Mouse (Mus musculus) right cerebral cortex, postnatal 10 days (tissue): ENCODE measurements around the gene Ell.
A peak's percentile ranks its signal among the peaks of the same experiment; 100 is the strongest.

Experiments used
- DNase-seq, 2 experiments: peaks; one replicate each; pipeline ENCODE4 v3.0.0; 2021; ENCODE audit warnings: low spot score in 2 of 2

Ell gene

GRCm38 (mm10) chr8:70539077-70539813 lies at the start of gene Ell:
TSS of gene Ell (plus strand) at chr8:70539457.
- DNase-seq = peak; percentile 99 to 100

GRCm38 (mm10) chr8:70489576-70489975 lies 49.7 kb upstream of the Ell start:
- DNase-seq = no peak

DNA sequence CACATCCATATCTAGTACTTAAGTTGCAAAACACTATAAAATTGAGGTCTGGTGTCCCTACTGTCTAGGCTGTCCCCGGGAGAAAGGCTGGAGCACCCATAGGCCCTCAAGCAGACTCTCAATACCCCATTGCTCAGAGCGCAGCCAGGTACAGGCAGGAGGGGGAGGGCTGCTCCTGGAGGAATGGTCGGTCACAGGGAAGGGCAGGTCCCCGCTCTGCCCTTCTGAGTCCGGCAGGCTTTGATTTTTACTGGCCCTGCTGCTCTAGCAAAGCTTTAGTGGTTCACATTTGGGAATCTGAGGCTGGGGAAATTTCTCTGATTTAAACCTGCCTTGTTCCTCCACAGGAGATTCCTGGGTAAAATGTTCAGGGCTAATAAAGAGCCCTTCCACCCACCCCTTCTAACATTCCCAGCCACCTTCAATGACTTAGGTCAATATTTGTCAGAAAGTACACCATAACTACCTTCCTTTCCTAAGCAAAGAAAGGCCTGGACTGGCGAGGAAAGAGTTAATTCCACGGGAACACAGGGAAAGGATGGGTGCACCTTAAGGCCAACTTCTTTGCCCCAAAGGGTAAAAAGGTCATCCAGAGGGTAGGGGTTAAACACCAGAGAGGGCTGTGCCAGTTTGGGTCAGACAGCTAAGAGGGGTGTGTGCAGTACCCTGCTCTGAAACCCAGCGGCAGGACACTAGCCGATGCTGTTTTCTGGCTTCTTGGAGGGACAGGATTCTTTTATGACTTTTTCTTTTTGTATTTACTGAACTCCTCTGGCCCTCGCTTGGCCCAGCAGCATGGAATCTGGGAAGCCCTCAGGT lies 49.0 kb upstream of the Ell start:
- no peak for DNase-seq

GRCm38 (mm10) chr8:70490880-70491495 lies 48.3 kb upstream of the Ell start:
- DNase-seq = no peak

GRCm38 (mm10) chr8:70492664-70493640 lies 46.3 kb upstream of the Ell start, which contains the start of gene Crlf1:
TSS of gene Crlf1 (plus strand) at chr8:70493158.
- peak in 1 of 2 experiments; percentile 32 for DNase-seq

DNA sequence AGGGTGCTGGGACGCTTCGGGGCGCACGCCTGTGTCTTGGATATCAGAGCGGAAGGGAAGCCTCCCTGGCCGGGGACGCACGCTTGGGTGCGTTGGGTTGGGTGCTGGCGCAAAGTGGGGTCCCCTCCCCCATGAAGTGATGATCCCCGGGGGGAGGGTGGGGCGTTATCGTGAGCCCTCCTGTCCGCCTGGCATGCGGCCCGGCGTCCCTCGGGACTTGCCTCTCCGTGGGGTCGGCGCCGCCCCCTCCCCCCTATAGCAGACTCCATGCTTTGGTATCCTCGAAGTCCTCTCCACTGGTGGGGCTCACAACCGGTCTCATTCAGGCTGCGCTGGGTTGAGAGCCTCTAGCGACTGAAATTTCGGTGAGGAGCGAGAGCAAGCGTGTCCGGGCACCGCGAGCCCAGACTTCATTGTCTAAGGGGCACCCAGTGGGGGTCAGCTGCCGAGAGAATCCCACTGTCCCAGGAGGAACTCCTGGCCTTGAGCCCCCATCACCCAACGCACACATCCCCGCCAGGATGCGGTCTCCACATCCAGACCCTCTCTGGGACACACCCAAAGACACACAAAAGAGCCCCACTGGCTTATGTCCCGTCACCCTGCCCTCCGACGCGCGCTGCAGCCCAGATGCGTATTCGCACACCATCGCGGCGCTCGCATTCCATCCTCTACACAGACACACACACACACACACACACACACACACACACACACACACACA lies 45.4 kb upstream of the Ell start:
- peak in 1 of 2 experiments; percentile 30 for DNase-seq

DNA sequence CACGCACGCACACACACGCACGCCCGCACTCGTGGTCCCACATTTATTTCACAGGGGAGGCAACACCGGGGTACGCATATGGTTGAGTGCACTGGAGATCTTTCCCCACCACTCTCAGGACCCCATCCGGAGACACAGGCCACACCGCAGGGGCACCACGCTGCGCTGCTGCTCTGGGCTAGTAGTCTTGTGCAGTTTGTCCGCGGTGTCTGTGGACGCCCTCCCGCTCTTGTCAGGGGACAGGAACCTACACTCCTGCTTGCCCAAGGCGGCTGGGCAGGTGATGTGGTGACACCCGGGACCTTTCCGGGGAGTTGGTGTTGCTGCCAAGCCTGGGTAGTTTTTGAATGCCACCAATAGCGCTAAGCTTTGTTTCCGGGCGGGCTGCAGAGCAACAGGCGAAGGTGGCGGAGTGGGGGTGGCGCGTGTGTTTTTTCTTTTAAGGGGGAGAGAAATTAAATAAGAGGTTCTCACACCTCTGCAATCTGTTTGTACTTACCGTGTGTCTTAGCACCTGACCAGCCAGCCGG lies 44.8 kb upstream of the Ell start:
- peak in 1 of 2 experiments; percentile 23 for DNase-seq

GRCm38 (mm10) chr8:70495001-70495770 lies 44.1 kb upstream of the Ell start:
- peak in 1 of 2 experiments; percentile 25 for DNase-seq

- DNase-seq = no peak
Observed at GRCm38 (mm10) chr8:70495771-70496062, 43.5 kb upstream of the Ell start.

GRCm38 (mm10) chr8:70500386-70501301 lies 38.6 kb upstream of the Ell start:
- DNase-seq = peak in 1 of 2 experiments; percentile 40

DNA sequence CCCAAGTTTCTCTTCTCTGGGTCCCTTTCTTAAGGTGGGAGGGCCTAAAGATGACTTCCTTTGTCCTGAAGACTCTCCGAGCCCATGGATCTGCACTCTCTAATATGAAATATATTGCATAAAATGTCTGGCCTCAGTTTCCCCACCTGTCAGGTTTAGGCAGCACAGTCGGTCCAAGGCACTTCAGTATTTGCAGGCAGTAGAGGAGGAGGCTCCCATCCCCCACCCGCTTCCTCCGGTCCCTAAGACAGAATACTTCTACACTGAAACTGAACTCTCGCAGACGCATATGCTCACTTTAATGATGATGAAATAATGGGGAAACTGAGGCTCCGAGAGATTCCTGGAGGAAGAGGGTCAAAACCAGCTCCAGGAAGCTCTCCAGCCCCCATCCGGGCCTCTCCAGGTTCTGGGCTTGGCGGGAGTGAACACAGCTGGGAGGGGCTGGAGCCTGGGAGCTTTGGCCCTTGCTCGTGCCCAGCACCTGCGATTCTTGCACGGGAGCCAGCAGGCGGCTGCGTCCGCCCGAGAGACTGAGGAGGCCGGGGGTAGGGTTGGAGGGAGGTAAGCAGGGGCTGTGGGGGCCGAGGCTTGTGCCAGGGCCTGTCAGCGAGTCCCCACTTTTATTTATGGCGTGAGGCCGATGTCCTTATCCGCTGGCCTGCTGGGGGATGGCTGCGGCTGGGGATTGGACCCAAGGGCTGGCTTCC lies 37.3 kb upstream of the Ell start:
- DNase-seq = peak; percentile 58 to 59

- DNase-seq = no peak
Observed at GRCm38 (mm10) chr8:70502540-70502939, 36.7 kb upstream of the Ell start.

- peak; percentile 59 to 69 for DNase-seq
Observed at GRCm38 (mm10) chr8:70503062-70503750, 36.1 kb upstream of the Ell start.

DNA sequence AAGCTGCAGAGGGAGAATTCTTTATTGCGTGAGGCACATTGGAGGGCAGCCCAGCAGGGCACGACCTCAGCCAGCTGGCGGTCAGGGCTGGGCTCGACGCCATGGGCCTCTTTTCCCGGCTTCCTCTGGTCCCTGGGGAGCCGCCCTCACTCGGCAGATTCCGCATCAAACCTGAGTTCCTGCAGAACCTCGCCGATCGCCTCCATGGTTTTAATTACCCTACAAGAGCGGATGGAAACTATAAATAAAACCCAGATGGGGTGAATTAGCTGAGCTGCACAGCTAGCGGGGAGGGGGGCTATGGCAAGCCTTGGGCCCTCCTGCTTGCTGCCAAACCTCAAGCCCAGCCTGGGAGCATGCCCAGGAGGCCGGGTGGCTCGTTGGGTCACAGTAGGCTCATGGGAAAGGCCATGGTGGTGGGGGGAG lies 35.0 kb upstream of the Ell start:
- peak; percentile 78 for DNase-seq

DNA sequence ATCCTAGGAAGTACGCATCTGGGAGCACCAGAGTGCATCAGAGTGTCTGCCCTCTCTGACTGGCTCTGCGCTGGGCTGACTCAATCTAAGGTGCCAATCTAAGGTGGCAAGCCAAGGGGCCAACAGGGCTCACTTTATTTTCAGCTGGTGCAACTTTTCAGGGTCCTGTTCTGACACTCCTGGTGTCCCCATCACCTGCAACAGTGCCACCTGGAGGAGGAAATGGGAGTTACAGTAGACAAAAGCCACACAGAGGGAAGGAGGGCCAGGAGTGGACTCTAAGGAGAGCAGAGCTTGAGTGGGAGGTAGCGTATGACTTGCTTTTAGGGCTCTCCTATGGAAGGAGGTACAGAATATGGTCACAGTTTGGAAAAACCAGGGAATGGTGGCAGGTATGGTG lies 34.4 kb upstream of the Ell start:
- peak; percentile 84 to 87 for DNase-seq

- peak; percentile 55 for DNase-seq
Observed at GRCm38 (mm10) chr8:70505698-70506327, 33.4 kb upstream of the Ell start.
